Mouse (Mus musculus): ENCODE measurements at regions not wholly inside any gene's neighbourhood (a gene's known extent, or its start where the extent isn't known, plus 50 kb on each side); places are given as distances from the start of the nearest gene placed in this dataset.

- no peak for DNase-seq (ENCODE audit: low spot score)
Observed at GRCm38 (mm10) chr10:125725681-125726139, 240.3 kb upstream of the Lrig3 start.

GRCm38 (mm10) chr10:125726546-125726945 is 239.4 kb upstream of the Lrig3 start:
- no peak for DNase-seq (ENCODE audit: low spot score)

- no peak for DNase-seq (ENCODE audit: low spot score)
Observed at GRCm38 (mm10) chr10:125735744-125736494, 230.0 kb upstream of the Lrig3 start.

- no peak for DNase-seq (ENCODE audit: low spot score)
Observed at GRCm38 (mm10) chr10:125743181-125743580, 222.8 kb upstream of the Lrig3 start.

GRCm38 (mm10) chr10:125749031-125749585 is 216.9 kb upstream of the Lrig3 start:
- DNase-seq (ENCODE audit: low spot score) = no peak

- no peak for DNase-seq (ENCODE audit: low spot score)
Observed at GRCm38 (mm10) chr10:125752506-125753218, 213.3 kb upstream of the Lrig3 start.

GRCm38 (mm10) chr10:125759171-125759570 is 206.8 kb upstream of the Lrig3 start:
- no peak for DNase-seq (ENCODE audit: low spot score)

GRCm38 (mm10) chr10:125762367-125763068 is 203.4 kb upstream of the Lrig3 start:
- DNase-seq (ENCODE audit: low spot score) = no peak

GRCm38 (mm10) chr10:125764402-125765102 is 201.4 kb upstream of the Lrig3 start:
- no peak for DNase-seq (ENCODE audit: low spot score)

- no peak for DNase-seq (ENCODE audit: low spot score)
Observed at GRCm38 (mm10) chr10:125765103-125765820, 200.7 kb upstream of the Lrig3 start.

- no peak for DNase-seq (ENCODE audit: low spot score)
Observed at GRCm38 (mm10) chr10:125768281-125768680, 197.7 kb upstream of the Lrig3 start.

- no peak for DNase-seq (ENCODE audit: low spot score)
Observed at GRCm38 (mm10) chr10:125773541-125773940, 192.4 kb upstream of the Lrig3 start.

- no peak for DNase-seq (ENCODE audit: low spot score)
Observed at GRCm38 (mm10) chr10:125782486-125782885, 183.5 kb upstream of the Lrig3 start.

- DNase-seq (ENCODE audit: low spot score) = no peak
Observed at GRCm38 (mm10) chr10:125784896-125785295, 181.1 kb upstream of the Lrig3 start.

GRCm38 (mm10) chr10:125785448-125786196 is 180.3 kb upstream of the Lrig3 start:
- DNase-seq (ENCODE audit: low spot score) = no peak

GRCm38 (mm10) chr10:125786197-125786879 is 179.6 kb upstream of the Lrig3 start:
- DNase-seq (ENCODE audit: low spot score) = no peak

GRCm38 (mm10) chr10:125786880-125787337 is 179.1 kb upstream of the Lrig3 start:
- DNase-seq (ENCODE audit: low spot score) = no peak

GRCm38 (mm10) chr10:125787441-125788060 is 178.4 kb upstream of the Lrig3 start:
- DNase-seq (ENCODE audit: low spot score) = no peak

- DNase-seq (ENCODE audit: low spot score) = no peak
Observed at GRCm38 (mm10) chr10:125788262-125788661, 177.7 kb upstream of the Lrig3 start.

All from MN1 (cell line).